Mouse (Mus musculus) right cerebral cortex, postnatal 14 days (tissue): ENCODE data around the gene Enah.

Experiments
- DNase-seq: peaks from one replicate; pipeline ENCODE4 v3.0.0; 2022

Enah gene

GRCm38 (mm10) chr1:181958392-181958791 is 61.4 kb downstream of the Enah start:
- no peak for DNase-seq

GRCm38 (mm10) chr1:181957736-181958135 is 62.1 kb downstream of the Enah start:
- no peak for DNase-seq

- no peak for DNase-seq
These were observed 66.2 kb downstream of the Enah start for GRCm38 (mm10) chr1:181953547-181953946.

GRCm38 (mm10) chr1:181951266-181951665 is 68.5 kb downstream of the Enah start:
- no peak for DNase-seq

- no peak for DNase-seq
These were observed 69.1 kb downstream of the Enah start for GRCm38 (mm10) chr1:181950721-181951120.

- no peak for DNase-seq
These were observed 71.6 kb downstream of the Enah start for GRCm38 (mm10) chr1:181948191-181948590.

- no peak for DNase-seq
These were observed 82.7 kb downstream of the Enah start for GRCm38 (mm10) chr1:181937064-181937463.

GRCm38 (mm10) chr1:181928388-181928787 is 91.4 kb downstream of the Enah start:
- DNase-seq: no peak

- peak; percentile 60 for DNase-seq
These were observed 96.4 kb downstream of the Enah start for GRCm38 (mm10) chr1:181923384-181923783.

GRCm38 (mm10) chr1:181921580-181922494 is 98.0 kb downstream of the Enah start:
- DNase-seq: peak; percentile 9

GRCm38 (mm10) chr1:181911841-181912240 is 107.9 kb downstream of the Enah start:
- DNase-seq: no peak

GRCm38 (mm10) chr1:181901706-181902373 is 118.0 kb downstream of the Enah start:
- DNase-seq: no peak

GRCm38 (mm10) chr1:181900846-181901245 is 118.9 kb downstream of the Enah start:
- no peak for DNase-seq

GRCm38 (mm10) chr1:181898961-181899360 is 120.8 kb downstream of the Enah start:
- no peak for DNase-seq

GRCm38 (mm10) chr1:181896991-181897390 is 122.8 kb downstream of the Enah start:
- no peak for DNase-seq

GRCm38 (mm10) chr1:181893721-181894120 is 126.1 kb downstream of the Enah start:
- DNase-seq: peak; percentile 45

- no peak for DNase-seq
These were observed 130.1 kb downstream of the Enah start for GRCm38 (mm10) chr1:181889670-181890069.

GRCm38 (mm10) chr1:181888801-181889200 is 131.0 kb downstream of the Enah start:
- peak; percentile 87 for DNase-seq

GRCm38 (mm10) chr1:181881532-181881931 is 138.3 kb downstream of the Enah start:
- DNase-seq: peak; percentile 39

GRCm38 (mm10) chr1:181880752-181881325 is 139.0 kb downstream of the Enah start:
- DNase-seq: no peak

GRCm38 (mm10) chr1:181878436-181878835 is 141.4 kb downstream of the Enah start:
- DNase-seq: no peak

GRCm38 (mm10) chr1:181877088-181877487 is 142.7 kb downstream of the Enah start:
- DNase-seq: no peak

GRCm38 (mm10) chr1:181876656-181877055 is 143.1 kb downstream of the Enah start:
- no peak for DNase-seq
